Mouse (Mus musculus): ENCODE data around the gene Gpatch1. TPM values are rescaled to one million over a fixed set of nuclear protein-coding genes. Genes with fewer than 3 reads are reported as not detected.
"Not testable (repeated sequence)": the region's sequence is repeated elsewhere in the genome, so short reads cannot be mapped to it uniquely, and the experiment has no call there.

The Gpatch1 gene
- polyA plus RNA-seq, 1 experiment from 2014 or later, result 9.3 TPM

- no peaks in the 10 kb centered on the region for H3K9me3 ChIP-seq (ENCODE audit: control insufficient read depth, low read length)
- no peaks in the 10 kb centered on the region for H3K27me3 ChIP-seq (ENCODE audit: control insufficient read depth, insufficient read depth, low read length)
- 49% methylated on average over 7 of the region's 7 CpGs for WGBS
- H3K9ac ChIP-seq (ENCODE audit: low read length), result no peak overlapping the region
- DNase-seq (ENCODE audit: low spot score) (no peak), ATAC-seq (ENCODE audit: low FRiP score, low TSS enrichment) (no peak)
- no peak overlapping the region for H3K27ac ChIP-seq (replicated peaks)
- no peak overlapping the region for H3K4me3 ChIP-seq (ENCODE audit: low read depth, low read length)
- no peaks in the 10 kb centered on the region for H3K4me1 ChIP-seq (replicated peaks; ENCODE audit: control insufficient read depth, insufficient read depth)
- TF ChIP-seq CTCF (IDR thresholded peaks at IDR 0.05; ENCODE audit: low read depth), result no peak
- TF ChIP-seq EP300 (optimal IDR thresholded peaks at IDR 0.05), result no peak
- no peaks in the 10 kb centered on the region for H3K36me3 ChIP-seq (ENCODE audit: control insufficient read depth, insufficient read depth, low read length)
- no peak overlapping the region for H3K4me2 ChIP-seq (replicated peaks; ENCODE audit: low read depth)
Observed at GRCm38 (mm10) chr7:35258294-35258693, 59.9 kb downstream of the Gpatch1 start.

GRCm38 (mm10) chr7:35252041-35252558 lies 66.1 kb downstream of the Gpatch1 start:
- H3K4me3 ChIP-seq (ENCODE audit: low read depth, low read length), result no peak overlapping the region
- WGBS, result 13% methylated on average over 12 of the region's 13 CpGs
- H3K27me3 ChIP-seq (ENCODE audit: control insufficient read depth, insufficient read depth, low read length), result no peaks in the 10 kb centered on the region
- no peaks in the 10 kb centered on the region for H3K4me1 ChIP-seq (replicated peaks; ENCODE audit: control insufficient read depth, insufficient read depth)
- ATAC-seq (ENCODE audit: low FRiP score, low TSS enrichment) (peak; percentile 51; the same call in 1 of the 2 replicates), DNase-seq (ENCODE audit: low spot score) (peak; percentile 34)
- H3K9ac ChIP-seq (ENCODE audit: low read length), result no peak overlapping the region
- 0 out of 2 replicates have a peak overlapping the region, but pooled peaks have one; percentile 23 for H3K4me2 ChIP-seq (replicated peaks; ENCODE audit: low read depth)
- no peak overlapping the region for H3K27ac ChIP-seq (replicated peaks)
- TF ChIP-seq EP300 (optimal IDR thresholded peaks at IDR 0.05), result no peak
- peak; percentile 56 for TF ChIP-seq CTCF (IDR thresholded peaks at IDR 0.05; ENCODE audit: low read depth)
- H3K9me3 ChIP-seq (ENCODE audit: control insufficient read depth, low read length), result no peaks in the 10 kb centered on the region
- no peaks in the 10 kb centered on the region for H3K36me3 ChIP-seq (ENCODE audit: control insufficient read depth, insufficient read depth, low read length)

- not testable (repeated sequence) for H3K4me3 ChIP-seq (ENCODE audit: low read depth, low read length); H3K36me3 ChIP-seq (ENCODE audit: control insufficient read depth, insufficient read depth, low read length); H3K27me3 ChIP-seq (ENCODE audit: control insufficient read depth, insufficient read depth, low read length); ATAC-seq (ENCODE audit: low FRiP score, low TSS enrichment); DNase-seq (ENCODE audit: low spot score); H3K27ac ChIP-seq (replicated peaks); H3K9ac ChIP-seq (ENCODE audit: low read length); H3K4me1 ChIP-seq (replicated peaks; ENCODE audit: control insufficient read depth, insufficient read depth); H3K4me2 ChIP-seq (replicated peaks; ENCODE audit: low read depth); H3K9me3 ChIP-seq (ENCODE audit: control insufficient read depth, low read length)
- 64% methylated on average over 2 of the region's 3 CpGs for WGBS
Observed at GRCm38 (mm10) chr7:35237935-35238334, 80.3 kb downstream of the Gpatch1 start.

GRCm38 (mm10) chr7:35235308-35235707 lies 82.9 kb downstream of the Gpatch1 start:
- ATAC-seq (ENCODE audit: low FRiP score, low TSS enrichment) (peak; percentile 60), DNase-seq (ENCODE audit: low spot score) (peak; percentile 70)
- TF ChIP-seq CTCF (IDR thresholded peaks at IDR 0.05; ENCODE audit: low read depth), result no peak
- no peak for TF ChIP-seq EP300 (optimal IDR thresholded peaks at IDR 0.05)
- WGBS, result 15% methylated on average over 9 of the region's 9 CpGs
- H3K27ac ChIP-seq (replicated peaks), result peak overlapping the region; percentile 30; the same call in 1 of the 2 replicates
- H3K4me3 ChIP-seq (ENCODE audit: low read depth, low read length), result peak overlapping the region; percentile 24
- no peaks in the 10 kb centered on the region for H3K27me3 ChIP-seq (ENCODE audit: control insufficient read depth, insufficient read depth, low read length)
- no peaks in the 10 kb centered on the region for H3K4me1 ChIP-seq (replicated peaks; ENCODE audit: control insufficient read depth, insufficient read depth)
- H3K9ac ChIP-seq (ENCODE audit: low read length), result no peak overlapping the region
- H3K36me3 ChIP-seq (ENCODE audit: control insufficient read depth, insufficient read depth, low read length), result no peaks in the 10 kb centered on the region
- peak overlapping the region; percentile 44 for H3K4me2 ChIP-seq (replicated peaks; ENCODE audit: low read depth)
- peaks cover 3% of the 10 kb centered on the region; the same call in 1 of the 2 replicates for H3K9me3 ChIP-seq (ENCODE audit: control insufficient read depth, low read length)

- DNase-seq (ENCODE audit: low spot score) (peak; percentile 97), ATAC-seq (ENCODE audit: low FRiP score, low TSS enrichment) (peak; percentile 97)
- Histone ChIP-seq H3K36me3 (ENCODE audit: control insufficient read depth, insufficient read depth, low read length) (no peaks in the 10 kb centered on the region), H3K4me3 (ENCODE audit: low read depth, low read length) (peak overlapping the region; percentile 58), H3K27me3 (ENCODE audit: control insufficient read depth, insufficient read depth, low read length) (no peaks in the 10 kb centered on the region), H3K9me3 (ENCODE audit: control insufficient read depth, low read length) (peaks cover 3% of the 10 kb centered on the region; the same call in 1 of the 2 replicates), H3K9ac (ENCODE audit: low read length) (peak overlapping the region; percentile 64), H3K4me1 (replicated peaks; ENCODE audit: control insufficient read depth, insufficient read depth) (no peaks in the 10 kb centered on the region), H3K4me2 (replicated peaks; ENCODE audit: low read depth) (peak overlapping the region; percentile 58), H3K27ac (replicated peaks) (peak overlapping the region; percentile 92)
- under 1% methylated on average over 45 of the region's 45 CpGs for WGBS
- TF ChIP-seq EP300 (optimal IDR thresholded peaks at IDR 0.05), result no peak
- no peak; the same call in 1 of the 2 replicates for TF ChIP-seq CTCF (IDR thresholded peaks at IDR 0.05; ENCODE audit: low read depth)
Observed at GRCm38 (mm10) chr7:35234361-35235245, 83.6 kb downstream of the Gpatch1 start.

- TF ChIP-seq EP300 (optimal IDR thresholded peaks at IDR 0.05), result no peak
- TF ChIP-seq CTCF (IDR thresholded peaks at IDR 0.05; ENCODE audit: low read depth), result no peak
- Histone ChIP-seq H3K4me1 (replicated peaks; ENCODE audit: control insufficient read depth, insufficient read depth) (no peaks in the 10 kb centered on the region), H3K4me2 (replicated peaks; ENCODE audit: low read depth) (peak overlapping the region; percentile 58), H3K9ac (ENCODE audit: low read length) (peak overlapping the region; percentile 64), H3K36me3 (ENCODE audit: control insufficient read depth, insufficient read depth, low read length) (no peaks in the 10 kb centered on the region), H3K4me3 (ENCODE audit: low read depth, low read length) (peak overlapping the region; percentile 58), H3K27me3 (ENCODE audit: control insufficient read depth, insufficient read depth, low read length) (no peaks in the 10 kb centered on the region), H3K27ac (replicated peaks) (no peak overlapping the region), H3K9me3 (ENCODE audit: control insufficient read depth, low read length) (peaks cover 3% of the 10 kb centered on the region; the same call in 1 of the 2 replicates)
- WGBS, result 51% methylated on average over 12 of the region's 12 CpGs
- ATAC-seq (ENCODE audit: low FRiP score, low TSS enrichment) (no peak), DNase-seq (ENCODE audit: low spot score) (no peak)
Observed at GRCm38 (mm10) chr7:35233861-35234260, 84.4 kb downstream of the Gpatch1 start.

Measured in stomach, postnatal 0 days (tissue).